Mouse (Mus musculus): ENCODE results near the gene Gosr2. TPM values are rescaled to one million over a fixed set of nuclear protein-coding genes. Genes with fewer than 3 reads are reported as not detected.
A peak's percentile ranks its signal among the peaks of the same experiment; 100 is the strongest.

The Gosr2 gene
- total and polyA plus RNA-seq, 3 experiments, result 33.2 to 49.7 (median 37.8) TPM

- no peak overlapping the region for H3K27ac ChIP-seq
- DNase-seq, result no peak
- 81% methylated on average over 7 of the region's 7 CpGs for WGBS
- no peaks in the 10 kb centered on the region for H3K4me1 ChIP-seq (ENCODE audit: control insufficient read depth, insufficient read depth, low read length)
- H3K4me3 ChIP-seq, result no peak overlapping the region
- no peaks in the 10 kb centered on the region for H3K27me3 ChIP-seq (ENCODE audit: control insufficient read depth, insufficient read depth, low read length)
- no peaks in the 10 kb centered on the region for H3K79me2 ChIP-seq (replicated peaks; ENCODE audit: control insufficient read depth, insufficient read depth, low read length)
- H3K36me3 ChIP-seq (ENCODE audit: control insufficient read depth, insufficient read depth, low read length), result no peaks in the 10 kb centered on the region
- intact Hi-C loops (cut with DNase I), result no loop called here
- TF ChIP-seq POLR2A (IDR thresholded peaks at IDR 0.05; ENCODE audit: insufficient read depth, low read depth, low read length) (no peak), CTCF (IDR thresholded peaks at IDR 0.05) (no peak), EP300 (IDR thresholded peaks at IDR 0.05; ENCODE audit: insufficient read depth, low read depth, low read length) (no peak)
- no peak overlapping the region for H3K9ac ChIP-seq (ENCODE audit: low read depth, low read length)
Measured at GRCm38 (mm10) chr11:103658189-103658588, 39.5 kb downstream of the Gosr2 start.

- intact Hi-C loops (cut with DNase I), result no loop called here
Measured at GRCm38 (mm10) chr11:103656520-103656919, 41.2 kb downstream of the Gosr2 start.

GRCm38 (mm10) chr11:103653359-103653965 is 44.2 kb downstream of the Gosr2 start:
- H3K36me3 ChIP-seq (ENCODE audit: control insufficient read depth, insufficient read depth, low read length), result no peaks in the 10 kb centered on the region
- H3K27ac ChIP-seq, result no peak overlapping the region
- H3K4me3 ChIP-seq, result no peak overlapping the region
- H3K79me2 ChIP-seq (replicated peaks; ENCODE audit: control insufficient read depth, insufficient read depth, low read length), result no peaks in the 10 kb centered on the region
- no peaks in the 10 kb centered on the region for H3K4me1 ChIP-seq (ENCODE audit: control insufficient read depth, insufficient read depth, low read length)
- WGBS, result 48% methylated on average over 10 of the region's 10 CpGs
- peaks cover 13% of the 10 kb centered on the region for H3K27me3 ChIP-seq (ENCODE audit: control insufficient read depth, insufficient read depth, low read length)
- no peak for DNase-seq
- intact Hi-C loops (cut with DNase I), result no loop called here
- TF ChIP-seq EP300 (IDR thresholded peaks at IDR 0.05; ENCODE audit: insufficient read depth, low read depth, low read length) (no peak), POLR2A (IDR thresholded peaks at IDR 0.05; ENCODE audit: insufficient read depth, low read depth, low read length) (no peak), CTCF (IDR thresholded peaks at IDR 0.05) (no peak)
- no peak overlapping the region for H3K9ac ChIP-seq (ENCODE audit: low read depth, low read length)

More at GRCm38 (mm10) chr11:103656520-103656919, 41.2 kb downstream of the Gosr2 start:
- whole genome bisulfite sequencing, result 7% methylated on average over 3 of the region's 3 CpGs
- DNase-seq, result peak in 1 of 2 experiments; percentile 23
- Histone ChIP-seq H3K4me3 (no peak overlapping the region), H3K9ac (ENCODE audit: low read depth, low read length) (no peak overlapping the region), H3K27ac (no peak overlapping the region), H3K36me3 (ENCODE audit: control insufficient read depth, insufficient read depth, low read length) (no peaks in the 10 kb centered on the region), H3K4me1 (ENCODE audit: control insufficient read depth, insufficient read depth, low read length) (no peaks in the 10 kb centered on the region), H3K79me2 (replicated peaks; ENCODE audit: control insufficient read depth, insufficient read depth, low read length) (no peaks in the 10 kb centered on the region), H3K27me3 (ENCODE audit: control insufficient read depth, insufficient read depth, low read length) (peaks cover 2% of the 10 kb centered on the region; the same call in 1 of the 2 replicates)
- TF ChIP-seq POLR2A (IDR thresholded peaks at IDR 0.05; ENCODE audit: insufficient read depth, low read depth, low read length) (no peak), CTCF (IDR thresholded peaks at IDR 0.05) (no peak), EP300 (IDR thresholded peaks at IDR 0.05; ENCODE audit: insufficient read depth, low read depth, low read length) (no peak)

GRCm38 (mm10) chr11:103651426-103651825 is 46.3 kb downstream of the Gosr2 start:
- Histone ChIP-seq H3K36me3 (ENCODE audit: control insufficient read depth, insufficient read depth, low read length) (no peaks in the 10 kb centered on the region), H3K9ac (ENCODE audit: low read depth, low read length) (no peak overlapping the region), H3K79me2 (replicated peaks; ENCODE audit: control insufficient read depth, insufficient read depth, low read length) (no peaks in the 10 kb centered on the region), H3K4me1 (ENCODE audit: control insufficient read depth, insufficient read depth, low read length) (no peaks in the 10 kb centered on the region), H3K4me3 (no peak overlapping the region), H3K27me3 (ENCODE audit: control insufficient read depth, insufficient read depth, low read length) (peaks cover 15% of the 10 kb centered on the region), H3K27ac (no peak overlapping the region)
- intact Hi-C loops (cut with DNase I), result no loop called here
- no peak for TF ChIP-seq EP300 (IDR thresholded peaks at IDR 0.05; ENCODE audit: insufficient read depth, low read depth, low read length)
- no peak for TF ChIP-seq POLR2A (IDR thresholded peaks at IDR 0.05; ENCODE audit: insufficient read depth, low read depth, low read length)
- TF ChIP-seq CTCF (IDR thresholded peaks at IDR 0.05), result no peak
- no peak for DNase-seq
- 70% methylated on average over 6 of the region's 6 CpGs for WGBS

- intact Hi-C loops (cut with DNase I), result no loop called here
Measured at GRCm38 (mm10) chr11:103649983-103650493, 47.7 kb downstream of the Gosr2 start.

GRCm38 (mm10) chr11:103649301-103649982 is 48.3 kb downstream of the Gosr2 start, which contains the start of gene Rprml:
TSS of gene Rprml (plus strand) at chr11:103649570.
- DNase-seq, result no peak
- 1% methylated on average over 71 of the region's 71 CpGs for whole genome bisulfite sequencing
- TF ChIP-seq POLR2A (IDR thresholded peaks at IDR 0.05; ENCODE audit: insufficient read depth, low read depth, low read length) (no peak), CTCF (IDR thresholded peaks at IDR 0.05) (no peak), EP300 (IDR thresholded peaks at IDR 0.05; ENCODE audit: insufficient read depth, low read depth, low read length) (no peak)
- no peaks in the 10 kb centered on the region for H3K36me3 ChIP-seq (ENCODE audit: control insufficient read depth, insufficient read depth, low read length)
- peaks cover 15% of the 10 kb centered on the region for H3K27me3 ChIP-seq (ENCODE audit: control insufficient read depth, insufficient read depth, low read length)
- H3K9ac ChIP-seq (ENCODE audit: low read depth, low read length), result no peak within 1 kb of the TSS
- no peak within 1 kb of the TSS for H3K27ac ChIP-seq
- no peaks in the 10 kb centered on the region for H3K79me2 ChIP-seq (replicated peaks; ENCODE audit: control insufficient read depth, insufficient read depth, low read length)
- H3K4me1 ChIP-seq (ENCODE audit: control insufficient read depth, insufficient read depth, low read length), result no peaks in the 10 kb centered on the region
- intact Hi-C loops (cut with DNase I), result no loop called here
- no peak within 1 kb of the TSS for H3K4me3 ChIP-seq

More at GRCm38 (mm10) chr11:103649983-103650493, 47.7 kb downstream of the Gosr2 start:
- no peaks in the 10 kb centered on the region for H3K36me3 ChIP-seq (ENCODE audit: control insufficient read depth, insufficient read depth, low read length)
- WGBS, result 2% methylated on average over 37 of the region's 37 CpGs
- no peaks in the 10 kb centered on the region for H3K79me2 ChIP-seq (replicated peaks; ENCODE audit: control insufficient read depth, insufficient read depth, low read length)
- no peak overlapping the region for H3K4me3 ChIP-seq
- no peak overlapping the region for H3K9ac ChIP-seq (ENCODE audit: low read depth, low read length)
- TF ChIP-seq EP300 (IDR thresholded peaks at IDR 0.05; ENCODE audit: insufficient read depth, low read depth, low read length) (no peak), POLR2A (IDR thresholded peaks at IDR 0.05; ENCODE audit: insufficient read depth, low read depth, low read length) (no peak), CTCF (IDR thresholded peaks at IDR 0.05) (no peak)
- H3K4me1 ChIP-seq (ENCODE audit: control insufficient read depth, insufficient read depth, low read length), result no peaks in the 10 kb centered on the region
- H3K27ac ChIP-seq, result no peak overlapping the region
- peaks cover 15% of the 10 kb centered on the region for H3K27me3 ChIP-seq (ENCODE audit: control insufficient read depth, insufficient read depth, low read length)
- DNase-seq, result no peak
